In the genomic region with DNA sequence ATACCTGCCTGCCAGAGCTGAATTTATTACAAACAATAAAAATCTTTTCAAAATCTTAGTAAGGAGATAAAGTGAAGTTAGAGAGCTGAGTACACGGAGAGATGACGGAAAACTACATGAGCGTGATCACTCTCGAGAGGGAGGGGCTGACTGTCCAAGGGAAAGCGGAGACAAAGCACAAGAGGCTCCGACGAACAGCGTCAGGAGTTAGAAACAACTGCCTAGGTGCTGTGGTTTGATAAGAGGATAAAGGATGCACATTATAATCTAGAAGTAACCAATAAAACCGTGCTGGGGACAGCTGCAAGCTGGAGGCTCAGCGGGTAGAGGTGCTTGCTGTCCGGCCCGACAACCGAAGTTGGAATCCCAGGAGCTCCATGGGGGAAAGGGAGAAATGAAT, we compare ENCODE assay signal across 20 mouse cellular contexts. TPM values are rescaled to one million over a fixed set of nuclear protein-coding genes. Genes with fewer than 3 reads are reported as not detected.
DNase-seq lines count a peak whose midpoint lies in the region; ATAC-seq and TF ChIP-seq lines count a peak whose summit lies in the region.
"Had no signal": no experiment of that assay in that cellular context is flagged by ENCODE, and none has a peak within 500 bp of the region (broad histone marks: within the 10 kb centered on the region; RNA-seq: fewer than 3 reads in every experiment).

No protein-coding gene starts in this region.

- H3K4me3 ChIP-seq in heart, postnatal 0 days (ENCODE audit: low read depth, low read length): no peak overlapping the region
- H3K4me3 ChIP-seq in neural tube, embryonic 12.5 days: no peak overlapping the region
- no peak overlapping the region; the same call in 1 of the 2 replicates for H3K4me3 ChIP-seq in liver, embryonic 13.5 days (replicated peaks)
- H3K4me3 ChIP-seq: forebrain, embryonic 15.5 days; limb, embryonic 13.5 days; lung, embryonic 15.5 days; midbrain, embryonic 12.5 days had no signal

- H3K27me3 ChIP-seq in heart, postnatal 0 days (ENCODE audit: control insufficient read depth, insufficient read depth, low read length): no peaks in the 10 kb centered on the region
- H3K27me3 ChIP-seq in neural tube, embryonic 12.5 days (replicated peaks): no peaks in the 10 kb centered on the region
- no peaks in the 10 kb centered on the region for H3K27me3 ChIP-seq in liver, embryonic 13.5 days
- H3K27me3 ChIP-seq: forebrain, embryonic 15.5 days; limb, embryonic 13.5 days had no signal

- H3K9me3 ChIP-seq in heart, postnatal 0 days (replicated peaks; ENCODE audit: control insufficient read depth, low read length): no peaks in the 10 kb centered on the region
- H3K9me3 ChIP-seq in neural tube, embryonic 12.5 days: no peaks in the 10 kb centered on the region
- no peaks in the 10 kb centered on the region for H3K9me3 ChIP-seq in liver, embryonic 13.5 days (replicated peaks)
- H3K9me3 ChIP-seq: forebrain, embryonic 15.5 days; limb, embryonic 13.5 days; lung, embryonic 15.5 days; midbrain, embryonic 12.5 days had no signal

- H3K4me2 ChIP-seq in heart, postnatal 0 days (ENCODE audit: low read depth, low read length): 0 out of 2 replicates have a peak overlapping the region, but pooled peaks have one; percentile 4
- peak overlapping the region; percentile 28; the same call in 1 of the 2 replicates for H3K4me2 ChIP-seq in neural tube, embryonic 12.5 days (replicated peaks)
- H3K4me2 ChIP-seq in liver, embryonic 13.5 days: peak overlapping the region; percentile 39
- H3K4me2 ChIP-seq: forebrain, embryonic 15.5 days; heart, embryonic 11.5 days; hindbrain, embryonic 14.5 days; limb, embryonic 13.5 days; lung, embryonic 15.5 days; midbrain, embryonic 12.5 days had no signal

- TF ChIP-seq CTCF in heart, postnatal 0 days (IDR thresholded peaks at IDR 0.05; ENCODE audit: low read depth): no peak

- intact Hi-C loops in heart, postnatal 36 days (cut with DNase I): no loop called here

- DNase-seq in heart, postnatal 0 days (ENCODE audit: low spot score): no peak
- DNase-seq in heart, postnatal 36 days: no peak
- DNase-seq in neural tube, embryonic 10.5 days (ENCODE audit: extremely low spot score, low spot score): no peak
- DNase-seq in liver, embryonic 13.5 days: no peak
- DNase-seq in layer of hippocampus, adult 11-12 months (ENCODE audit: low spot score): no peak
- DNase-seq in embryo, embryonic 9.5 days (ENCODE audit: extremely low spot score): no peak
- DNase-seq: adrenal gland, postnatal 10 days; cerebellum, adult 9-11 months; gastrocnemius, postnatal 14 days; lung, postnatal 4 days; right cerebral cortex, postnatal 25 days had no signal

- no peak overlapping the region for H3K27ac ChIP-seq in heart, postnatal 0 days (ENCODE audit: low read depth)
- no peak overlapping the region for H3K27ac ChIP-seq in neural tube, embryonic 12.5 days
- H3K27ac ChIP-seq in liver, embryonic 13.5 days: no peak overlapping the region
- H3K27ac ChIP-seq: forebrain, embryonic 15.5 days; hindbrain, embryonic 14.5 days; limb, embryonic 13.5 days; lung, embryonic 15.5 days; midbrain, embryonic 12.5 days had no signal

- H3K9ac ChIP-seq in heart, postnatal 0 days (replicated peaks; ENCODE audit: low read depth, low read length): no peak overlapping the region
- no peak overlapping the region for H3K9ac ChIP-seq in neural tube, embryonic 12.5 days
- no peak overlapping the region; the same call in 1 of the 2 replicates for H3K9ac ChIP-seq in liver, embryonic 13.5 days
- H3K9ac ChIP-seq: forebrain, embryonic 15.5 days; hindbrain, embryonic 14.5 days; limb, embryonic 13.5 days; lung, embryonic 15.5 days; midbrain, embryonic 12.5 days had no signal

- 61% methylated on average over 13 of the region's 13 CpGs for WGBS in heart, postnatal 0 days
- WGBS in neural tube, embryonic 12.5 days: 42% methylated on average over 13 of the region's 13 CpGs
- WGBS in liver, embryonic 13.5 days (ENCODE audit: insufficient replicate concordance): 34% methylated on average over 13 of the region's 13 CpGs

- no peak for TF ChIP-seq EP300 in heart, postnatal 0 days (IDR thresholded peaks at IDR 0.05; ENCODE audit: low read depth)

- H3K36me3 ChIP-seq in heart, postnatal 0 days (replicated peaks; ENCODE audit: control insufficient read depth, insufficient read depth, low read length): no peaks in the 10 kb centered on the region; the same call in 1 of the 2 replicates
- H3K36me3 ChIP-seq in neural tube, embryonic 12.5 days: no peaks in the 10 kb centered on the region; the same call in 1 of the 2 replicates
- H3K36me3 ChIP-seq in liver, embryonic 13.5 days: peaks cover 6% of the 10 kb centered on the region; the same call in 1 of the 2 replicates
- H3K36me3 ChIP-seq: forebrain, embryonic 15.5 days; limb, embryonic 13.5 days; lung, embryonic 15.5 days had no signal

- peaks cover 19% of the 10 kb centered on the region for H3K4me1 ChIP-seq in heart, postnatal 0 days (ENCODE audit: control insufficient read depth, insufficient read depth)
- H3K4me1 ChIP-seq in neural tube, embryonic 12.5 days: peaks cover 22% of the 10 kb centered on the region
- peaks cover 62% of the 10 kb centered on the region for H3K4me1 ChIP-seq in liver, embryonic 13.5 days (replicated peaks)

- no peak for ATAC-seq in heart, postnatal 0 days (ENCODE audit: insufficient read depth, low read depth)
- no peak for ATAC-seq in neural tube, embryonic 12.5 days (ENCODE audit: low FRiP score, low read depth)
- ATAC-seq in liver, embryonic 13.5 days (ENCODE audit: low read depth): peak; percentile 59
- ATAC-seq: activated CD4-positive, CD25-positive, alpha-beta regulatory T cell, adult 4 months; forebrain, embryonic 15.5 days; intestine, embryonic 16.5 days had no signal

RNA-seq across cellular contexts. Expression of a gene that starts 13.8 kb away (rescaled TPM):
- 7.3 and 11.1 TPM in 2 replicates for total RNA-seq in heart, postnatal 0 days (2014; rRNA removed; ENCODE audit: low replicate concordance)
- 4.4 and 5.2 TPM in 2 replicates for polyA plus RNA-seq in heart, postnatal 0 days (2015; fragmentation: Nextera tagmentation; extraction: Ambion mirVana)
- total RNA-seq in heart, postnatal 36 days (2021): 1 to 10 TPM; 3.6 to 4.1 TPM
- 19.5 and 21.0 TPM in 2 replicates for polyA plus RNA-seq in neural tube, embryonic 12.5 days (2016; fragmentation: Nextera tagmentation; extraction: Ambion mirVana)
- 9.7 and 11.7 TPM in 2 replicates for polyA plus RNA-seq in liver, embryonic 13.5 days (2015; fragmentation: Nextera tagmentation; extraction: Ambion mirVana)

RNA-seq across cellular contexts. Expression of a gene that starts 57.2 kb away (rescaled TPM):
- total RNA-seq in heart, postnatal 0 days (2014; rRNA removed; ENCODE audit: low replicate concordance): 27.5 and 40.8 TPM in 2 replicates
- 31.9 and 34.8 TPM in 2 replicates for polyA plus RNA-seq in heart, postnatal 0 days (2015; fragmentation: Nextera tagmentation; extraction: Ambion mirVana)
- 10 to 100 TPM; 29.4 to 39.8 TPM for total RNA-seq in heart, postnatal 36 days (2021)
- polyA plus RNA-seq in neural tube, embryonic 12.5 days (2016; fragmentation: Nextera tagmentation; extraction: Ambion mirVana): 80.9 and 84.9 TPM in 2 replicates
- polyA plus RNA-seq in liver, embryonic 13.5 days (2015; fragmentation: Nextera tagmentation; extraction: Ambion mirVana): 86.2 and 97.4 TPM in 2 replicates
